Mouse (Mus musculus): ENCODE measurements around the gene Rgl1.

Gene Rgl1

GRCm38 (mm10) chr1:152617745-152618342 lies 148.3 kb downstream of the Rgl1 start:
- in situ Hi-C loops (cut with MboI, MseI), result no loop called here

GRCm38 (mm10) chr1:152616777-152617057 lies 149.4 kb downstream of the Rgl1 start:
- in situ Hi-C loops (cut with MboI, MseI), result no loop called here

GRCm38 (mm10) chr1:152615987-152616776 lies 150.0 kb downstream of the Rgl1 start:
- in situ Hi-C loops (cut with MboI, MseI), result no loop called here

- in situ Hi-C loops (cut with MboI, MseI), result no loop called here
These were observed 151.3 kb downstream of the Rgl1 start for GRCm38 (mm10) chr1:152614743-152615380.

- in situ Hi-C loops (cut with MboI, MseI), result no loop called here
These were observed 152.8 kb downstream of the Rgl1 start for GRCm38 (mm10) chr1:152613158-152613857.

- in situ Hi-C loops (cut with MboI, MseI), result no loop called here
These were observed 153.5 kb downstream of the Rgl1 start for GRCm38 (mm10) chr1:152612535-152613157.

GRCm38 (mm10) chr1:152609547-152609946 lies 156.6 kb downstream of the Rgl1 start:
- in situ Hi-C loops (cut with MboI, MseI), result no loop called here

GRCm38 (mm10) chr1:152609006-152609405 lies 157.1 kb downstream of the Rgl1 start:
- in situ Hi-C loops (cut with MboI, MseI), result no loop called here

GRCm38 (mm10) chr1:152607765-152608164 lies 158.4 kb downstream of the Rgl1 start:
- in situ Hi-C loops (cut with MboI, MseI), result no loop called here

- in situ Hi-C loops (cut with MboI, MseI), result no loop called here
These were observed 159.4 kb downstream of the Rgl1 start for GRCm38 (mm10) chr1:152606727-152607126.

- in situ Hi-C loops (cut with MboI, MseI), result no loop called here
These were observed 160.1 kb downstream of the Rgl1 start for GRCm38 (mm10) chr1:152605895-152606625.

GRCm38 (mm10) chr1:152604147-152604546 lies 162.0 kb downstream of the Rgl1 start:
- in situ Hi-C loops (cut with MboI, MseI), result no loop called here

GRCm38 (mm10) chr1:152603628-152604027 lies 162.5 kb downstream of the Rgl1 start:
- in situ Hi-C loops (cut with MboI, MseI), result no loop called here

GRCm38 (mm10) chr1:152600494-152600893 lies 165.7 kb downstream of the Rgl1 start:
- in situ Hi-C loops (cut with MboI, MseI), result no loop called here

GRCm38 (mm10) chr1:152599347-152599746 lies 166.8 kb downstream of the Rgl1 start:
- in situ Hi-C loops (cut with MboI, MseI), result loop anchor here (5.0 kb wide), 1 partner anchor 93 kb away; no protein-coding TSS in a partner anchor

- in situ Hi-C loops (cut with MboI, MseI), result loop anchor here (5.0 kb wide), 1 partner anchor 98 kb away; no protein-coding TSS in a partner anchor
These were observed 171.5 kb downstream of the Rgl1 start for GRCm38 (mm10) chr1:152594690-152595089.

GRCm38 (mm10) chr1:152593831-152594549 lies 172.2 kb downstream of the Rgl1 start:
- in situ Hi-C loops (cut with MboI, MseI), result no loop called here

- in situ Hi-C loops (cut with MboI, MseI), result no loop called here
These were observed 172.8 kb downstream of the Rgl1 start for GRCm38 (mm10) chr1:152593382-152593781.

- in situ Hi-C loops (cut with MboI, MseI), result no loop called here
These were observed 173.5 kb downstream of the Rgl1 start for GRCm38 (mm10) chr1:152592609-152593008.

GRCm38 (mm10) chr1:152591746-152592498 lies 174.2 kb downstream of the Rgl1 start:
- in situ Hi-C loops (cut with MboI, MseI), result no loop called here

All from T-helper 2 cell (primary cell).